Mouse (Mus musculus) embryo, embryonic 11.5 days (tissue): Measurements from ENCODE around the gene Arhgap24.

Experiments
- DNase-seq: peaks from one replicate; pipeline ENCODE4 v3.0.0-alpha.2; 2012; ENCODE audit warnings: low read depth, low spot score

The Arhgap24 gene

DNA sequence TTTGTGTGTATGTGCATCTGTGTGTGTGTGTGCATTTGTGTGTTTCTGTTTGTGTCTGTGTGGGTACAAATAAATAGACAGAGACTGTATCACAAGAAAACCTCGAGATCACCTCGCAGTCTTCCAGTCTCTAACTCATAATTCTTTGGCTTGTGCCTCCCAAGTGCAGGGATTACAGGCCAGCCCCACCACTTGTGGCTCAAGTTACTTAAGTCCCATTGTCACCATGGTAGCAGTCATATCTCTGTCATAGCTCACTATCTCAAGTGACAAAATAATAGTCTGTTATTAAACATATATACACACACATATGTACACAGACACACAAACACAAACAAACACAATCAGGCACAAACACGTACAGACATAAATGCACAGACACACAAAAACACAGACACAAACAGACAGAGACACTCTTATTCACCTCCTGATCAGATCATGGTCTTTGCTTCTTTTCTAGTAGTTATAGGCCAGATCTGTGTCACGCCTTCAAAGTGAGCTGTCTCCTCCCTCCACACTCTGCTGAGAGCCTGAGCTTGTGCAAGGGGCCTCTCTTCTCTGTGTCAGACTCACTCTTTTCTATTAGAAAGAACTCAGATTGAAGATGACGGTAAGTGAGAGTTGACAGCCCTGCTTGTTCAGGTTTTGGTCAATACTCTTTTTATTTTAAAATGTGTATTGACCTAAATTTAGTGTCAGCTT is 261.5 kb downstream of the Arhgap24 start:
- no peak for DNase-seq

DNA sequence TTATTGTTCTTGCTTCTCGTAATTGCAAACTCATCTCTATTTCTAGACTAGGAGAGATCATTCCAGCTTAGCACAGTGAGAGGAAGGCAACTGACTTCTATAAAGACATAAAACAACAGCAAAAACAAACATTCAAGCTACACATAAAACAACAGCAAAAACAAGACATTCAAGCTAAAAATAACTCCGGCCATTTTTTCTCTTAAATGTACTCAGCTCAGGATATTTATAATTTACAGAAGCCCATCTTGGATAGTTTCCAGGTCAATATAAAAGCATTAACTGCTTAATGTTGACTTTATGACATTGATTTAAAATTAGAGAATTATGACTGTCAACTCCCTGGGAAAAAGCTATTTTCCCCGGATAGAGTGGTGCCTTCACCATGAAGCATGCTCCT is 262.2 kb downstream of the Arhgap24 start:
- no peak for DNase-seq

DNA sequence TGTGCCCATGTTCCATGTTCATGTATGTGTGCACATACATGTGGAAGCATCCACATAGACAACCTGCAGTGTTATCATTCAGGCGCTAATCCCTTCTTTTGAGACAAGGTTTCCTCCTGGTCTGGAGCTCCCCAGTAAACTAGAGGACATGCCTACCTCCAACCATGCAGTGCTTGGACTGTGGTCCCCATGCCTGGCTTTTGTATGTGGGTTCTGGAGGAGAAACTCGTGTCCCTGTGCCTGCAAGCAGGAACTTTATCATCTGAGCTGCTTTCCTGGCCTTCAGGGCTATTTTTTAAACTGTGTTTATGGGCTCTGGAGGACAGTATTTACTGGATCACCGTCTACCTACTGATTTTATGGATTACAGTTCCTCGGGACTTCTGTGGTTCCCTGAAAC is 262.9 kb downstream of the Arhgap24 start:
- no peak for DNase-seq

DNA sequence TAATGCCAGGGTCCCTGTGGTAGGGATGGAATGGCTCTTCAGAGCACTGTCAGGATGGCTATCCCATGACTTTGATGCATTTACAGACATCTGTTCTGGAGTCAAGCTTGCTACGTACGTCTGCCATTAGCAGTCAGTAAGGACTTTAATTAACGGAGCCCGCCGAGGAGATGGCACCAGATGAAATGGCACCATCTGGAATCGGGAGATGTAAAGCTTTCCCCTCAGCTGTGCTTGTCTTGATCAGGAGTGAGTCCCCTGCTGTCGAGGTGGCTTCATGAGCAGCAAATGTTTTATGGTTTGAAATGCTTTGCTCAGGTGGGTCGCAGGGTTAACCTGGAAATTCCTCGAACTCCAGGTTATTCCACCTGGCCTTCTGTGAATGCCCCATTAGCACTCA is 267.0 kb downstream of the Arhgap24 start:
- DNase-seq = no peak

DNA sequence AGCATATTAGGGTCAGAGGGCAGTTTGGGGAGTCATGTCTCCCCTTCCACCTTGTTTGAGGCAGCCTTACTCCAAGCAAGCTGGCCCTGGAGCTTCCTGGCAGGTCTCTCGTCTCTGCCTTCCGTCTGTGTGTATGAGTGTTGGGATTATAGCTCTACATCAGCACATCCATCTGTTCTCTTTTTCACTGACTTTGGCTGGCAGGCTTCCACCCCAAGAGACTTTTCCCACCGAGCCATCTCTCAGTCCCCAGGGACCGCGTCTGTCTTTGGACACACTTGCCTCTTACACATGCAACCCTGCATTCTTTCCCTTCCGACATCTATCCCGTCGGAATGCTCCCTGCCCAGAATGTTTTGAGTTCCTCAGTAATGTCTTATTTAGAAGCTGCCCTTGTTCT is 267.8 kb downstream of the Arhgap24 start:
- no peak for DNase-seq

- no peak for DNase-seq
Measured at GRCm38 (mm10) chr5:102750674-102751073, 269.5 kb downstream of the Arhgap24 start.

- DNase-seq = no peak
Measured at GRCm38 (mm10) chr5:102751661-102752307, 270.6 kb downstream of the Arhgap24 start.

- DNase-seq = no peak
Measured at GRCm38 (mm10) chr5:102752308-102752663, 271.1 kb downstream of the Arhgap24 start.

- DNase-seq = no peak
Measured at GRCm38 (mm10) chr5:102757040-102757439, 275.8 kb downstream of the Arhgap24 start.

- DNase-seq = no peak
Measured at GRCm38 (mm10) chr5:102765694-102766093, 284.5 kb downstream of the Arhgap24 start.

DNA sequence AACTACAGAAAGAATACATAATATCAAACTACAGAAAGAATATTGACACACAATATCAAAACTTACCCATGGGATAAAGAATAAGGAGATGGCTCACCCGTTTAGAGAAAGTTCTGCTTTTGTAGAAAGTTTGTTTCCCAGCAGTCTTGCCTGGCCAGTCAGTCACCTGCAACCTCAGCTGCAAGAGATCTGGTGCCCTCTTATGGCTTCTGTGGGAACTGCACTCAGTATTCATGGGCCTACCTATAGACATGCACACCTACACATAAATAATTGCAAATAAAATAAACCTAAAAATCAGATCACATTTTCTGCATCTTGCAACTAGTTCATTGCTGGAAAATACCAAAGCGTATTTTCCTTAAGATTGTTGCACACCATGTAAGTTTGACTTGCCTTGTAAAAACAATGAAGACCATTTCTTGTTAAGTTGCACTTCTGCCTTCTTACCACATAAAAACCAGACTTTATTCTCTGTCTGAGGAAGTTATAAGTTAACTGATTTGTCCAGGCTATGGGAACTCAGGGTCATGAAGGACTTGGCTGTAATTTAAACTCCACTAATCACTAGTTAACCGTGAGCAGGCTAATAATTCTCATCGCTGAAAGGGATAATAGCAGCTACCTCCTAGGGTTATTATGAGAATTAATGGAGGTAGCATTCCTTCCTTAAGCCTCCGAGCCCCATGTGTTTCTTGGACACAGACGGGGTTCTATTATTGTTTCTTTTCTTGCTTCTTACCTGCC is 285.3 kb downstream of the Arhgap24 start:
- no peak for DNase-seq

DNA sequence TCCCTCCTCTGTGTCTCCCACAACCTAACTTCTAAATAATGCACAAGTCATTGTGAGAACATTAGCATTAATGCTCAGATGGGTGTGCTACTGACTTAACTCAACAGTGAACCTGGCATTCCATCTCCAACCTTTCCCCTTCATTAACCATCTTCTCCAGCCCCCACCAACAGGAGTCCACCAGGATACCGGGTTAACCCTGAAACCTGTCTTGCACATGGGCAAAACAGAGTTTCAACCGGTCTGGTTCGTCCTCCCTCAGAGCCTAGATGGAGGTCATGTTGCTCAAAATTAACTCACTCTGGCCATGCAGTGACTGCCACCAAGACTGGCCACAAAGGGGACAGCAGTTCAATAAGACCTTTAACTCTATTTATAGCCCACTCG is 285.9 kb downstream of the Arhgap24 start:
- no peak for DNase-seq

DNA sequence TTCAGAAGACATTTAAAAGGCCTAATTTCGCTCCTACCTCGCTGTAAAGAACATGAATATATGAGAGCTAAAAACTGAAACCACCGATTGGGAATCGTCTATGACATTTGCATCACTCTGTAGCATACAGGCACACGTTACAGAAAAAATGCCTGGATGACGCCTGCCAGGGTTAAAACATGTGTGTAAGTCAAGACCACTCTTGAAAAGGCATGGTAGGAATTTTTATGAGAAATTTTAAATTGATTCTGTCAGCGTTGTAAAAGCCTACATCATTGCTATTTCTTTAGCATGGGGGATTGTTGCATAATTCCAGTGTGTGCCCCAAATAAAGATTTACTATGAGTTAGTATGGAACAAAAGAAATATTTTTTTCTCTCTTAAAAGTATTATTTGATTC is 286.6 kb downstream of the Arhgap24 start:
- DNase-seq = no peak

DNA sequence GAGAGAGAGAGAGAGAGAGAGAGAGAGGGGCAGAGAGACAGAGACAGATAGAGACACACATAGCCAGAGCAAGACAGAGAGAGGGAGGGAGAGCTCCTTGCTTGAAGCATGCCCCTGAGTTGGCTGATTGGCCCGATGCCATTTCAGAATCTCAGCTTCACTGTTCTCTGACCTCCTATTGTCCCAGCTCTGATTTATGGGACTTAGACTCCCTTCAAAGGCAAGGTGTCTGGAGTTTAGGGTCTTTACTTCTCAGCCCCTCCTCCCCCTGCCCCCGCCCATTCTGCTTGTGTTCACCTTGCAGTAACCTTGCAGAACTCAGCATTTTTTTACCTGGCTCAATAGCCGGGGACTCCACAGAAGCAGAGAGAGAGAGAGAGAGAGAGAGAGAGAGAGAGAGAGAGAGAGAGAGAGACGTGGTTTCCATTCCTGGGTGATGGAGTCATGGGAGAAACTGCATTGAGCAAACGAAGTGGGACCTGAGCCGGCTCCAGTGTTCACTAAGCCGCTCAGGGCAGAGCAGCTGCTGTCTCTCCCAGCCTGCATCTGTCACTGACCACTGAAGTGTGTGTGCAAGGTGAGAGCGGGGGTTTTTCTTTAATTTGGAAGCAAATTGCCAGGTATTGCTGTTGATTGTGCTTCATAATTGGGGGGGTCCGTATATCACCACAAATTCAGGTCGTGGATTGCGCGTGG is 287.3 kb downstream of the Arhgap24 start:
- DNase-seq = no peak

GRCm38 (mm10) chr5:102770611-102771010 is 289.4 kb downstream of the Arhgap24 start:
- no peak for DNase-seq

GRCm38 (mm10) chr5:102774500-102774899 is 293.3 kb downstream of the Arhgap24 start:
- no peak for DNase-seq

GRCm38 (mm10) chr5:102777255-102777654 is 296.1 kb downstream of the Arhgap24 start:
- DNase-seq = no peak

- no peak for DNase-seq
Measured at GRCm38 (mm10) chr5:102777852-102778251, 296.7 kb downstream of the Arhgap24 start.

DNA sequence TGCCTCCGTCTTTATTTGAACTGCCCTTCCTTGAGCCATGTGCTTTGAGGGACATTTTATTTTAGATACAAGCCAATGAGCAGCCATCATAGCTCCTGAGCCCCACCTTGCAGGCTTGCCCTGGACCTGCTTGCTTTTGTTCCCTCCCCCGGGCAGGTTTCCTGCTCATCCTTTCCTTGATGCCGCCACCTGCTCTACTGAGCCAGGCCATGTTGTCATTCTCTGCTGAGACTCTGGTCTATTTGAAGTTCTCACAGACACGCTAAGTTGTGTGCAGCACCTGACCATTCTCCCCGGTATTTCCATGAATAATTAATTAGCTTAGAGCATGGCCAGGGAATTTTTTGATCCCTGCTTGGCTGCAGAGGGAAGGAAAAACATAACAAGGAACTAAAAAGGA is 297.1 kb downstream of the Arhgap24 start:
- no peak for DNase-seq

DNA sequence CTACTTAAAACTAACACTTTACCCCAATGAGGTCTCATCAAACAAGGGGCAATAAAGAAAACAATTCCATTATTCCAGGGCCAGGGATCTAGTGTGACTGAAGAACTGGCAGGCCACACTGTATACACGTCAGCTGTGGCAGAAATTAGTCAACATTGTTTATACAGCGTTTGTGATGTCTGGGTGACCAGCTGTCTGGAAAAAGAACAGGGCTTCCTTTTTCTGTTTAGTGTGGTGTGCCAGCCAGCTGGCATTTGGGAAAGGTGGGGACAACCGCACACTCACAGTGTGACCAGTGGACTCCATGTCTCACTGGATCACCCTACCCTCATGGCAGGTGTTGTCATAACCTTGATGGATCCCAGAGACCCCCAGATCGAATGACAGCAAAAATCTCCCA is 302.4 kb downstream of the Arhgap24 start:
- no peak for DNase-seq

- DNase-seq = no peak
Measured at GRCm38 (mm10) chr5:102786123-102786522, 304.9 kb downstream of the Arhgap24 start.

- no peak for DNase-seq
Measured at GRCm38 (mm10) chr5:102788437-102788836, 307.2 kb downstream of the Arhgap24 start.
